Mouse (Mus musculus) kidney, postnatal 0 days (tissue): ENCODE measurements at regions not wholly inside any gene's neighbourhood (a gene's known extent, or its start where the extent isn't known, plus 50 kb on each side); places are given as distances from the start of the nearest gene placed in this dataset.

Experiments
- ATAC-seq: fragments of 200-750 bp; cut with Nextera tagmentation; replicated peaks from 2 replicates; pipeline ENCODE4 v1.8.0; 2017; ENCODE audit warnings: low read depth, moderate number of reproducible peaks, moderate TSS enrichment, moderate library complexity; ENCODE audit not compliant: low FRiP score
- DNase-seq: peaks from one replicate; pipeline ENCODE4 v3.0.0-alpha.2; 2016; ENCODE audit warnings: low spot score
- H3K27ac ChIP-seq: fragments of 300-500 bp; sonication (generic); 2 replicates; pipeline ENCODE4 v1.5.1; 2014; ENCODE audit warnings: mild to moderate bottlenecking
- H3K27me3 ChIP-seq: fragments of 300-500 bp; sonication (generic); 2 replicates; pipeline ENCODE4 v1.6.1; 2014; ENCODE audit warnings: low read length, mixed read lengths; ENCODE audit not compliant: insufficient read depth
- H3K36me3 ChIP-seq: fragments of 300-500 bp; sonication (generic); 2 replicates; pipeline ENCODE4 v1.6.1; 2014; ENCODE audit warnings: low read length, mixed read lengths; ENCODE audit not compliant: insufficient read depth
- H3K4me1 ChIP-seq: fragments of 300-500 bp; sonication (generic); replicated peaks from 2 replicates; pipeline ENCODE4 v1.6.1; 2014; ENCODE audit warnings: antibody characterized with exemption, low read length, mixed read lengths; ENCODE audit not compliant: insufficient read depth
- H3K4me2 ChIP-seq: fragments of 300-500 bp; sonication (generic); 2 replicates; pipeline ENCODE4 v1.6.1; 2014; ENCODE audit warnings: mild to moderate bottlenecking, low read length, moderate library complexity, mixed read lengths
- H3K4me3 ChIP-seq: fragments of 300-500 bp; sonication (generic); replicated peaks from 2 replicates; pipeline ENCODE4 v1.5.1; 2014; ENCODE audit warnings: low read depth, low read length
- H3K9ac ChIP-seq: fragments of 300-500 bp; sonication (generic); 2 replicates; pipeline ENCODE4 v1.6.1; 2014; ENCODE audit warnings: low read depth, low read length
- H3K9me3 ChIP-seq: fragments of 300-500 bp; sonication (generic); replicated peaks from 2 replicates; pipeline ENCODE4 v1.6.1; 2016; ENCODE audit warnings: low read length, inconsistent platforms, mixed read lengths
- CTCF ChIP-seq: IDR thresholded peaks from 2 replicates; pipeline ENCODE4 v1.5.1; 2016; ENCODE audit warnings: antibody characterized with exemption, low read depth, mild to moderate bottlenecking, moderate library complexity
- WGBS: fragments of 180-500 bp; shearing (Covaris S2); extraction: QIAGEN DNeasy Blood & Tissue Kit; methylation state at CpG from one replicate; pipeline ENCODE4 v1.1.7; 2014; 5-methylcytosine and 5-hydroxymethylcytosine counted together

GRCm38 (mm10) chr13:102625171-102625835 lies 68.1 kb upstream of the Cd180 start:
- Histone ChIP-seq H3K4me2 (no peak overlapping the region), H3K27ac (peak overlapping the region; percentile 85), H3K27me3 (no peaks in the 10 kb centered on the region), H3K4me3 (no peak overlapping the region), H3K4me1 (0 out of 2 replicates have a peak, but pooled peaks cover 14% of the 10 kb centered on the region), H3K36me3 (no peaks in the 10 kb centered on the region), H3K9me3 (no peaks in the 10 kb centered on the region), H3K9ac (no peak overlapping the region)
- peak; percentile 74 for ATAC-seq
- 22% methylated on average over 8 of the region's 8 CpGs for WGBS
- TF ChIP-seq CTCF = no peak
- peak; percentile 93 for DNase-seq

GRCm38 (mm10) chr13:102625836-102626340 lies 67.5 kb upstream of the Cd180 start:
- 0 out of 2 replicates have a peak, but pooled peaks have one; percentile 42 for ATAC-seq

GRCm38 (mm10) chr13:102627786-102628185 lies 65.6 kb upstream of the Cd180 start:
- WGBS = 72% methylated on average over 4 of the region's 4 CpGs
- Histone ChIP-seq H3K4me3 (no peak overlapping the region), H3K27me3 (no peaks in the 10 kb centered on the region), H3K9me3 (no peaks in the 10 kb centered on the region), H3K27ac (no peak overlapping the region), H3K4me2 (no peak overlapping the region), H3K36me3 (no peaks in the 10 kb centered on the region), H3K4me1 (0 out of 2 replicates have a peak, but pooled peaks cover 14% of the 10 kb centered on the region), H3K9ac (no peak overlapping the region)
- DNase-seq = no peak
- ATAC-seq = no peak
- TF ChIP-seq CTCF = no peak

More at GRCm38 (mm10) chr13:102625836-102626340, 67.5 kb upstream of the Cd180 start:
- 0 out of 2 replicates have a peak, but pooled peaks cover 14% of the 10 kb centered on the region for H3K4me1 ChIP-seq
- 17% methylated on average over 5 of the region's 5 CpGs for WGBS
- H3K27ac ChIP-seq = peak overlapping the region; percentile 85
- no peaks in the 10 kb centered on the region for H3K27me3 ChIP-seq
- H3K4me3 ChIP-seq = no peak overlapping the region
- H3K9me3 ChIP-seq = no peaks in the 10 kb centered on the region
- no peak overlapping the region for H3K4me2 ChIP-seq
- no peak for TF ChIP-seq CTCF
- no peak overlapping the region for H3K9ac ChIP-seq
- H3K36me3 ChIP-seq = no peaks in the 10 kb centered on the region
- DNase-seq = no peak

GRCm38 (mm10) chr13:102629176-102629575 lies 64.2 kb upstream of the Cd180 start:
- 0 out of 2 replicates have a peak, but pooled peaks cover 14% of the 10 kb centered on the region for H3K4me1 ChIP-seq
- no peak overlapping the region for H3K4me2 ChIP-seq
- H3K27me3 ChIP-seq = no peaks in the 10 kb centered on the region
- H3K27ac ChIP-seq = no peak overlapping the region
- H3K9me3 ChIP-seq = no peaks in the 10 kb centered on the region
- no peak overlapping the region for H3K4me3 ChIP-seq
- H3K9ac ChIP-seq = no peak overlapping the region
- DNase-seq = no peak
- 88% methylated on average over 7 of the region's 7 CpGs for whole genome bisulfite sequencing
- H3K36me3 ChIP-seq = no peaks in the 10 kb centered on the region
- no peak for ATAC-seq
- TF ChIP-seq CTCF = no peak

GRCm38 (mm10) chr13:102634236-102634957 lies 59.0 kb upstream of the Cd180 start:
- no peak for ATAC-seq
- no peak for TF ChIP-seq CTCF

GRCm38 (mm10) chr13:102636032-102636431 lies 57.3 kb upstream of the Cd180 start:
- Histone ChIP-seq H3K27me3 (no peaks in the 10 kb centered on the region), H3K9me3 (no peaks in the 10 kb centered on the region), H3K4me2 (no peak overlapping the region), H3K36me3 (no peaks in the 10 kb centered on the region), H3K27ac (no peak overlapping the region), H3K4me1 (no peaks in the 10 kb centered on the region), H3K4me3 (no peak overlapping the region), H3K9ac (no peak overlapping the region)
- no peak for ATAC-seq
- DNase-seq = no peak
- WGBS = 69% methylated on average over 8 of the region's 8 CpGs
- no peak for TF ChIP-seq CTCF

More at GRCm38 (mm10) chr13:102634236-102634957, 59.0 kb upstream of the Cd180 start:
- no peaks in the 10 kb centered on the region for H3K4me1 ChIP-seq
- no peaks in the 10 kb centered on the region for H3K36me3 ChIP-seq
- DNase-seq = no peak
- H3K9ac ChIP-seq = no peak overlapping the region
- 90% methylated on average over 10 of the region's 10 CpGs for WGBS
- no peaks in the 10 kb centered on the region for H3K9me3 ChIP-seq
- H3K4me2 ChIP-seq = no peak overlapping the region
- no peak overlapping the region for H3K27ac ChIP-seq
- H3K27me3 ChIP-seq = no peaks in the 10 kb centered on the region
- no peak overlapping the region for H3K4me3 ChIP-seq
